Mouse (Mus musculus) limb, embryonic 12.5 days (tissue): ENCODE measurements around the gene 4921504E06Rik. TPM values are rescaled to one million over a fixed set of nuclear protein-coding genes. Genes with fewer than 3 reads are reported as not detected.
A peak's percentile ranks its signal among the peaks of the same experiment; 100 is the strongest.

Source experiments
- ATAC-seq: fragments of 200-750 bp; cut with Nextera tagmentation; 2 replicates; pipeline ENCODE4 v1.8.0; 2017; ENCODE audit warnings: low read depth, moderate TSS enrichment; ENCODE audit not compliant: insufficient number of reproducible peaks, insufficient read depth, low FRiP score, low TSS enrichment
- H3K27ac ChIP-seq: fragments of 300-500 bp; sonication (generic); 2 replicates; pipeline ENCODE4 v1.5.1; 2016; ENCODE audit warnings: mild to moderate bottlenecking, moderate library complexity
- H3K27me3 ChIP-seq: fragments of 300-500 bp; sonication (generic); 2 replicates; pipeline ENCODE4 v1.6.1; 2016; ENCODE audit warnings: mild to moderate bottlenecking, moderate library complexity
- H3K36me3 ChIP-seq: fragments of 300-500 bp; sonication (generic); 2 replicates; pipeline ENCODE4 v1.6.1; 2016; ENCODE audit warnings: mild to moderate bottlenecking, moderate library complexity
- H3K4me1 ChIP-seq: fragments of 300-500 bp; sonication (generic); replicated peaks from 2 replicates; pipeline ENCODE4 v1.6.1; 2016
- H3K4me2 ChIP-seq: fragments of 300-500 bp; sonication (generic); 2 replicates; pipeline ENCODE4 v1.6.1; 2016; ENCODE audit warnings: mild to moderate bottlenecking, moderate library complexity
- H3K4me3 ChIP-seq: fragments of 300-500 bp; sonication (generic); replicated peaks from 2 replicates; pipeline ENCODE4 v1.5.1; 2016; ENCODE audit warnings: mild to moderate bottlenecking
- H3K9ac ChIP-seq: fragments of 300-500 bp; sonication (generic); replicated peaks from 2 replicates; pipeline ENCODE4 v1.6.1; 2016; ENCODE audit warnings: mild to moderate bottlenecking, moderate library complexity
- H3K9me3 ChIP-seq: fragments of 300-500 bp; sonication (generic); 2 replicates; pipeline ENCODE4 v1.6.1; 2016; ENCODE audit warnings: mild to moderate bottlenecking, moderate library complexity
- WGBS: fragments of 180-500 bp; shearing (Covaris S2); methylation state at CpG from one replicate; pipeline ENCODE4 v1.1.7; 2016; 5-methylcytosine and 5-hydroxymethylcytosine counted together
- polyA plus RNA-seq: library from polyadenylated mRNA; unstranded; fragments of >200 nt; fragmentation: Nextera tagmentation; extraction: Ambion mirVana; gene quantifications from 2 replicates; pipeline ENCODE4 v1.2.1, GENCODE M21; 2016

The 4921504E06Rik gene
- polyA plus RNA-seq, 1 experiment from 2014 or later = not detected

- Histone ChIP-seq H3K27me3 (0 out of 2 replicates have a peak, but pooled peaks cover 2% of the 10 kb centered on the region), H3K9me3 (no peaks in the 10 kb centered on the region), H3K36me3 (no peaks in the 10 kb centered on the region)
These were observed 48.0 kb downstream of the 4921504E06Rik start for GRCm38 (mm10) chr2:19505744-19506143.

DNA sequence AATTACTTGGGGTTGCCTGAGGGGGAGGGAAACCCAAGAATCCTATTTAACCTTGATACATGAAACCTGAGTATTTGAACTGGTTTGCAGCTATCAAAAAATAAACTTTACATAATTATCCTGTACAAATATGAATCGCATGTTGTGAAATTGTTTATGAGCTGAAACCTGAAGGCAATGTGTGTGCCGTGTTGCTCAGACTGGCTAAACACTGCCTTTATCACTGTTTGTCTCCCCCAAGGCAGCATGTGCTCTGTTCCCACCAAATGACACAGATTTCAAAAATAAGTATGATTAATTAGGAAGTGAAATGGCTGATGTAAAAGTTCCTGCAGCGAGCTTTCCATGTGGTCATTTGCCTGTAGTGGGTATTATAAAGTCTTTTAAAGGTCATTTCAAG, 63.5 kb downstream of the 4921504E06Rik start:
- no peaks in the 10 kb centered on the region for H3K9me3 ChIP-seq
- H3K4me2 ChIP-seq = no peak overlapping the region
- WGBS = 60% methylated on average over 3 of the region's 3 CpGs
- no peak overlapping the region for H3K9ac ChIP-seq
- H3K27me3 ChIP-seq = no peaks in the 10 kb centered on the region; the same call in 1 of the 2 replicates
- no peak for ATAC-seq
- no peaks in the 10 kb centered on the region for H3K4me1 ChIP-seq
- no peak overlapping the region for H3K27ac ChIP-seq
- H3K4me3 ChIP-seq = no peak overlapping the region
- no peaks in the 10 kb centered on the region for H3K36me3 ChIP-seq

More at GRCm38 (mm10) chr2:19505744-19506143, 48.0 kb downstream of the 4921504E06Rik start:
- H3K4me3 ChIP-seq = no peak overlapping the region
- ATAC-seq = no peak
- H3K27ac ChIP-seq = no peak overlapping the region
- H3K4me2 ChIP-seq = no peak overlapping the region
- no peak overlapping the region for H3K9ac ChIP-seq
- 92% methylated on average over 1 of the region's 1 CpGs for WGBS
- 0 out of 2 replicates have a peak, but pooled peaks cover 2% of the 10 kb centered on the region for H3K4me1 ChIP-seq

- Histone ChIP-seq H3K4me3 (no peak overlapping the region), H3K4me1 (no peaks in the 10 kb centered on the region), H3K36me3 (no peaks in the 10 kb centered on the region), H3K4me2 (no peak overlapping the region), H3K27me3 (peaks cover 20% of the 10 kb centered on the region), H3K9me3 (no peaks in the 10 kb centered on the region), H3K27ac (no peak overlapping the region), H3K9ac (no peak overlapping the region)
- no peak for ATAC-seq
- 52% methylated on average over 2 of the region's 2 CpGs for WGBS
These were observed 91.8 kb downstream of the 4921504E06Rik start for GRCm38 (mm10) chr2:19461940-19462339.

GRCm38 (mm10) chr2:19458785-19459184, 94.9 kb downstream of the 4921504E06Rik start:
- H3K27me3 ChIP-seq = peaks cover 49% of the 10 kb centered on the region

DNA sequence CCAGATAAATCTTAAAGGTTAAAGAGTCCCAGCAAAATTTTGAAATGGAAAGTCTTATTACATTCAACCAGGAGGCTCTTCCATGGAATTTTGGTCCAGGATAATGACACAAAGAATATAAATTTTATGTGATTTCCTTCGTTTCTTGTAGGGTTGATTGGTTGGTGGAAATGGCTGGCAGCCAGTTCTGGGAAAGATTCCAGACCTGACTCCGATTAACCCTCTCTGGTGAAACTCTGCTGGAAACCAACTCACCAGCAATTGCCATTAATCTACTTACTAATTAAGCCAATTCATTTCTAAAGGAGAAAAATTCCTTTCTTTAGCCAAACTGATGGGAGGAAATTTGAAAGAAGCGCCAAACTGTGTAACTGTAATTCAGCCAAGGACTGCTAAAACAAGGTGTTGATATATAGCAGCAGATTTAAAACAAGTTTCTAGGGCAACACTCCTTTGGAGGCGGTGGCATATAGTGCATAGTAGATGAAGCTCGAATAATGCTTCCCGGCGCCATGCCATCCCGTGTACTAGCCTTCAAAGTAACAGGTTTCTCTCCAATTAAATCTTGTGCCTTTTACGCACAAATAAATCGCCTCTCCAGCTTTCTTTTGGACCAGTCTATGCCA, 97.7 kb downstream of the 4921504E06Rik start:
- no peaks in the 10 kb centered on the region for H3K36me3 ChIP-seq
- no peaks in the 10 kb centered on the region for H3K9me3 ChIP-seq
- 5% methylated on average over 10 of the region's 10 CpGs for WGBS

More at GRCm38 (mm10) chr2:19458785-19459184, 94.9 kb downstream of the 4921504E06Rik start:
- no peak overlapping the region for H3K27ac ChIP-seq
- no peak overlapping the region for H3K4me3 ChIP-seq
- no peaks in the 10 kb centered on the region for H3K36me3 ChIP-seq
- WGBS = 51% methylated on average over 2 of the region's 2 CpGs
- H3K9me3 ChIP-seq = no peaks in the 10 kb centered on the region
- no peak for ATAC-seq
- H3K4me2 ChIP-seq = no peak overlapping the region
- H3K4me1 ChIP-seq = peaks cover 25% of the 10 kb centered on the region; the same call in 1 of the 2 replicates
- H3K9ac ChIP-seq = no peak overlapping the region

DNA sequence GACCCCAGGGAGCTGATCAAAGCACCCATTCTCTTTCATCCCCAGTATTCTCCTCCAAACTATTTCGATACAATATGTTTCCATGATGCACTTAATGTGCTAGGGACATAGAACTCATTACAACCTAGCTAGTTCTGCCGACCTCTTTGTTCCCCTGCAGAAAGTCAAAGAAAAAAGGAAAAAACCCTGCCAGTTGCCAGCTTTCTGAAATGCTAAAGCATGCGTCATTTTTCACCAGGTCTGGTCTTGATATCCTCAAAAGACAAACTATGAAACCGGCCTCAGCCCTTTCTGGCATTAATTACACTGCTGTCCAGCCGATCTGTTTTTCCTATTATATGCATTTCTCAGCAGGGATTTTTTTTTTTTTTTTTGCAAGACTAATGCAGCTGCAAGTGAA, 98.5 kb downstream of the 4921504E06Rik start:
- Histone ChIP-seq H3K36me3 (no peaks in the 10 kb centered on the region), H3K27ac (no peak overlapping the region), H3K9me3 (no peaks in the 10 kb centered on the region), H3K4me1 (peaks cover 31% of the 10 kb centered on the region), H3K4me3 (no peak overlapping the region), H3K9ac (no peak overlapping the region), H3K4me2 (0 out of 2 replicates have a peak overlapping the region, but pooled peaks have one; percentile 2), H3K27me3 (peaks cover 78% of the 10 kb centered on the region)
- WGBS = 1% methylated on average over 5 of the region's 5 CpGs
- no peak for ATAC-seq

More for the DNA sequence above, 97.7 kb downstream of the 4921504E06Rik start:
- Histone ChIP-seq H3K27me3 (peaks cover 71% of the 10 kb centered on the region), H3K4me3 (no peak overlapping the region), H3K4me1 (peaks cover 31% of the 10 kb centered on the region), H3K27ac (no peak overlapping the region), H3K9ac (no peak overlapping the region), H3K4me2 (0 out of 2 replicates have a peak overlapping the region, but pooled peaks have one; percentile 2)
- no peak for ATAC-seq

DNA sequence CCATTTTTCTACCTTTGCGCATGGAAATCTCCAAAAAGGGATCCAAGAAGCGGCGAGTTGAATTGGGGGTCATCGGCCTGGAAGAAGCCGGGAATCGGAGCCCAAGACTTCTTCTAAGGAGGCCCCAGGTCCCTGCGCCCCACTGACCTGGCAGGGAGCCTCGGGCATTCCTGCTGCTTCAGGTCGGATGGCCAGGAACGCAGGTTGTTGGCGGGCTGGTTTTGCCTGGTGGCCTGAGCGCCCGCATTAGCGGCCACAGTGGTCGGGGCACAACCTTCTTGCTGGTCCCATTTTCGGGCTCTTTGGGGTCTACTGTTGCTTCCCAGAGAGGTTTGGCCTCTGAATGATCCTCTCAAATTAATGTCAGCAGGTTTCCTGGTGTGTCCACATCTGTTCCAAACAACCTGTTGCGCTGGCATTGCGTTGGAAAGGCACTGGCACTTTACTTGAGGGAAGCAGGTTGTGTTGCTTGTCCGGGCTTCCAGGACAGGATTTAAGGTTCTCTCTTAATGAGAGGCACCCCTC, 101.1 kb downstream of the 4921504E06Rik start:
- Histone ChIP-seq H3K27ac (no peak overlapping the region), H3K4me1 (peaks cover 40% of the 10 kb centered on the region), H3K9me3 (no peaks in the 10 kb centered on the region), H3K9ac (no peak overlapping the region), H3K36me3 (no peaks in the 10 kb centered on the region), H3K4me2 (peak overlapping the region; percentile 44), H3K27me3 (peaks cover 98% of the 10 kb centered on the region), H3K4me3 (peak overlapping the region; percentile 19; the same call in 1 of the 2 replicates)
- WGBS = under 1% methylated on average over 19 of the region's 19 CpGs
- no peak for ATAC-seq

DNA sequence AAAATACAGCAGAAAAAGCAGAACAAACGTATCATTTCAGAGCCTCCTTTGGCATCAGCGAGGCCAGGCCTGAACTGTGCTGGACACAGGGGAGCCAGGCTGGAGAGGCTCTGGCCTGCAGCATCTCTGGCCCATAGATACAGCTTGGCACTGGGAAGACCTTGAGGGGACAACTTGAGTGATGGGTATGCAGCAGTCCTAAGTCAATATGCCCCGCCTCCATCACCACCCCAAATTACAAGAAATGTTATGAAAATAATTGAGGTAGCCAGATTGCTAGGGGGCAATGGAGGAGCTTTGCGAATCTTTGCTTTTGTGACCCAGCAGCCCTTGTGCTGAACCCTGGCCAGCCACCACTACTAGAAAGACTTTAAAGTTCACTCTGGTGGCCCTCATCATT, 104.4 kb downstream of the 4921504E06Rik start:
- H3K9me3 ChIP-seq = no peaks in the 10 kb centered on the region
- no peak for ATAC-seq
- peaks cover 97% of the 10 kb centered on the region for H3K27me3 ChIP-seq
- 18% methylated on average over 4 of the region's 4 CpGs for WGBS
- no peak overlapping the region for H3K27ac ChIP-seq
- H3K9ac ChIP-seq = no peak overlapping the region
- no peaks in the 10 kb centered on the region for H3K36me3 ChIP-seq
- peaks cover 39% of the 10 kb centered on the region for H3K4me1 ChIP-seq
- H3K4me3 ChIP-seq = no peak overlapping the region
- H3K4me2 ChIP-seq = no peak overlapping the region

DNA sequence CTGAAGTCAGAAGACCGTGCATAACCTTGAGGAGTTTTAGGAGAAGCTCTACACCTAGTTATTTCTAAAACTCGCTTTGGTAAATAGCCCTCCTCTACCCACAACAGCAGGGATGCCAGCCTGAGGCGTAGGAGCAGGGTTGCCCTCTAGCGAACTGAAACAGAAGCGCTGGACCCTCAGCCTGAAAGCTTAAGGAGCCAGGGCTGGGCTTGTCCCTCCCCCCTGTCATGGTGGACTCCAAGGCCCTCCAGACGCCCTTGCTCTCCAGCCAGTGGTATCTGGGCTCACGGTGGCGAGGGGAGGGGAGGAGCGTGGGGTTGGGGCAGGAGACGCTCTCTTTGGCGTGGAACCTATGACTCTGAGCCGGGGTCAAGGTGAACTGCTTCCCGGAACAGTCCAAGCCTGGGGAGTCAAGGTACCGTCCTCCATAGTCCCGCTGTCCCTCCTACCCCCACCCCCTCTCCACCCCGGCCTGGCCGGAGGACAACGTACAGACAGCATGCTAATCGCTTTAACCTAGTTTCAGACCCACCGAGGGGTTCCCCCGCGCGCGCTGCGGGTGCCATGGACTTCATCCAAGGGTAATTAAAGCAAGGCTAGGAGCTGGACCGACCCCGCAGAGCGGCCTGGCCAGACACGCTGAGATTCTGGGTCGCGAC, 105.5 kb downstream of the 4921504E06Rik start:
- H3K4me1 ChIP-seq = peaks cover 36% of the 10 kb centered on the region
- no peaks in the 10 kb centered on the region for H3K9me3 ChIP-seq
- peak overlapping the region; percentile 22 for H3K4me3 ChIP-seq
- no peak overlapping the region for H3K9ac ChIP-seq
- H3K27me3 ChIP-seq = peaks cover 97% of the 10 kb centered on the region
- no peaks in the 10 kb centered on the region for H3K36me3 ChIP-seq
- no peak overlapping the region for H3K27ac ChIP-seq
- H3K4me2 ChIP-seq = peak overlapping the region; percentile 44
- ATAC-seq = peak; percentile 27; the same call in 1 of the 2 replicates
- WGBS = 2% methylated on average over 29 of the region's 31 CpGs

GRCm38 (mm10) chr2:19446746-19447145, 107.0 kb downstream of the 4921504E06Rik start:
- H3K4me3 ChIP-seq = peak overlapping the region; percentile 33; the same call in 1 of the 2 replicates
- WGBS = 3% methylated on average over 7 of the region's 7 CpGs
- peaks cover 30% of the 10 kb centered on the region for H3K4me1 ChIP-seq
- H3K36me3 ChIP-seq = no peaks in the 10 kb centered on the region
- H3K27ac ChIP-seq = no peak overlapping the region
- H3K9ac ChIP-seq = no peak overlapping the region
- peaks cover 97% of the 10 kb centered on the region for H3K27me3 ChIP-seq
- no peak overlapping the region for H3K4me2 ChIP-seq
- no peaks in the 10 kb centered on the region for H3K9me3 ChIP-seq
- ATAC-seq = no peak

DNA sequence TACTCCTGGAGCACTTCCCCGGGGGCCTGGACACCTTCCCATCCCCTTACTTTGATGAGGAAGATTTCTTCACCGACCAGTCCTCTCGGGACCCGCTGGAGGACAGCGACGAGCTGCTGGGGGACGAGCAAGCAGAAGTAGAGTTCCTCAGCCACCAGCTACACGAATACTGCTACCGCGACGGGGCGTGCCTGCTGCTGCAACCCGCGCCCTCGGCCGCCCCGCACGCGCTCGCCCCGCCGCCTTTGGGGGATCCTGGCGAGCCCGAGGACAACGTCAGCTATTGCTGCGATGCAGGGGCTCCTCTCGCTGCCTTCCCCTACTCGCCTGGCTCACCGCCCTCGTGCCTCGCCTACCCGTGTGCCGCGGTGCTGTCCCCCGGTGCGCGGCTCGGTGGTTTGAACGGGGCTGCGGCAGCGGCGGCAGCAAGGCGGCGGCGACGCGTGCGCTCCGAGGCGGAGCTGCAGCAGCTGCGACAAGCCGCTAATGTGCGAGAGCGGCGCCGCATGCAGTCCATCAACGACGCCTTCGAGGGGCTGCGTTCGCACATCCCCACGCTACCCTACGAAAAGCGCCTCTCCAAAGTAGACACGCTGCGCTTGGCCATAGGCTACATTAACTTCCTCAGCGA, 107.7 kb downstream of the 4921504E06Rik start:
- peaks cover 97% of the 10 kb centered on the region for H3K27me3 ChIP-seq
- peak overlapping the region; percentile 33 for H3K4me3 ChIP-seq
- H3K9ac ChIP-seq = no peak overlapping the region
- H3K4me1 ChIP-seq = peaks cover 30% of the 10 kb centered on the region
- ATAC-seq = no peak
- peak overlapping the region; percentile 54 for H3K4me2 ChIP-seq
- H3K36me3 ChIP-seq = no peaks in the 10 kb centered on the region
- H3K9me3 ChIP-seq = no peaks in the 10 kb centered on the region
- H3K27ac ChIP-seq = no peak overlapping the region
- WGBS = under 1% methylated on average over 67 of the region's 67 CpGs
